In the genomic region with DNA sequence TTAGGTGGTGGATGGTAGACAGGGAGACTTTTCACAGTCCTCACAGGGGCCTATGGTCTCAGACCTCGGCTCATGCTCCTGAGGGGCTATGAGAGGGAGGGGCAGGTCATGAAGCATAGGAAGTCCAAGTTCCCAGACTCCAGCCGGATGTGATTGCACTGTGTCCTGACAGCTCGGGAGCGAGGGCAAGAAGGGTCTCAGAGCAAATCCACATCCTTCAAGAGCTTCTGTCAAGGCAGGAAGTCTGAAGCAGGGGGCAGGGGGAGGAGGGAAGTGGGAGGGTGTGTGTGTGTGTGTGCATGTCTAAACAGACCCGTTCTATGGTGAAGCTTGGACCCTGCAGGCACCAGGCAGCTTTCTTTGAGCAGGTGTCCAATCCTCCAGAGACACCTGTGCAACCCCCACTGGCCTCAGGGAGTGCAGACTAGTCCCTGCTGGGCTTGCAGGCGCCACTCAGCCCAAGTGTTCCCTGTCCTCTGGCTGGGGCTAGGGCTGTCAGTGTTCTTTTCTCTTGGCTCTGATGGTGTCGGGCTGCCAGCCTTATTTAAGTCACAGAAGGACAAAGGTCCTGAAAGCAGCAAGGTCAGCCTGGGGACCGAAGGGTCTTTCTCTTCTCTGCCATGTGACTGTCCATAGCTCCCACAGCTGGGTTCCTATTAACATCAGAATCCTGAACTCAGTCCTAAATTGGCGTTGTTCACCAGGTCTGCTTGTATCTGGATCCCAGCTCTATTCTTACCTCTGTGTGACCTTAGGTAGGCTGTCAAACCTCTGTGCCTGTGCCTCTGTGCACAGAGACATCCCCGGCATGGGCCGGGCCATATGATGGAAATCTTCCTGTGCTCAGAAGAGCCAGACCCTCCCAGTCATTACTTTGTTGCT, we compare ENCODE assay signal across 9 mouse cellular contexts. TPM values are rescaled to one million over a fixed set of nuclear protein-coding genes. Genes with fewer than 3 reads are reported as not detected.
A peak's percentile ranks its signal among the peaks of the same experiment; 100 is the strongest.
DNase-seq lines count a peak whose midpoint lies in the region; ATAC-seq and TF ChIP-seq lines count a peak whose summit lies in the region.
"Had no signal": no experiment of that assay in that cellular context is flagged by ENCODE, and none has a peak within 500 bp of the region (broad histone marks: within the 10 kb centered on the region; RNA-seq: fewer than 3 reads in every experiment).

No protein-coding gene starts in this region.

- WGBS in heart, embryonic 10.5 days = 60% methylated on average over 11 of the region's 11 CpGs
- 61% methylated on average over 11 of the region's 11 CpGs for WGBS in liver, postnatal 0 days (ENCODE audit: insufficient replicate concordance)
- WGBS in forebrain, embryonic 14.5 days = 83% methylated on average over 11 of the region's 11 CpGs

- H3K4me2 ChIP-seq in liver, postnatal 0 days (ENCODE audit: low read depth, low read length) = no peak overlapping the region
- H3K4me2 ChIP-seq in forebrain, embryonic 14.5 days (ENCODE audit: low read length) = no peak overlapping the region

- no peak overlapping the region for H3K9ac ChIP-seq in liver, postnatal 0 days (replicated peaks)
- H3K9ac ChIP-seq in forebrain, embryonic 14.5 days (ENCODE audit: low read length) = no peak overlapping the region

- ATAC-seq in liver, postnatal 0 days = peak; percentile 26; the same call in 1 of the 2 replicates
- no peak for ATAC-seq in forebrain, embryonic 14.5 days
- no peak for ATAC-seq in frontal cortex, adult (ENCODE audit: low TSS enrichment)

- no peaks in the 10 kb centered on the region for H3K9me3 ChIP-seq in heart, embryonic 10.5 days
- no peaks in the 10 kb centered on the region for H3K9me3 ChIP-seq in liver, postnatal 0 days (ENCODE audit: low read length)
- H3K9me3 ChIP-seq in forebrain, embryonic 14.5 days (replicated peaks; ENCODE audit: control insufficient read depth, low read length) = no peaks in the 10 kb centered on the region

- peak overlapping the region; percentile 86 for H3K27ac ChIP-seq in heart, embryonic 10.5 days
- peak overlapping the region; percentile 57; the same call in 1 of the 2 replicates for H3K27ac ChIP-seq in liver, postnatal 0 days (ENCODE audit: low read depth)
- H3K27ac ChIP-seq in forebrain, embryonic 14.5 days (ENCODE audit: low read depth, low read length) = no peak overlapping the region

- 0 out of 2 replicates have a peak overlapping the region, but pooled peaks have one; percentile 35 for H3K4me3 ChIP-seq in heart, embryonic 10.5 days
- no peak overlapping the region for H3K4me3 ChIP-seq in liver, postnatal 0 days (ENCODE audit: low read depth, low read length)
- no peak overlapping the region for H3K4me3 ChIP-seq in forebrain, embryonic 14.5 days (ENCODE audit: low read depth, low read length)

- TF ChIP-seq CTCF in liver, postnatal 0 days (IDR thresholded peaks at IDR 0.05; ENCODE audit: low read depth) = no peak

- intact Hi-C loops in heart, postnatal 36 days (cut with DNase I) = no loop called here
- intact Hi-C loops in left cerebral cortex, postnatal 14 days (cut with DNase I) = no loop called here

- no peaks in the 10 kb centered on the region for H3K27me3 ChIP-seq in heart, embryonic 10.5 days (ENCODE audit: insufficient read depth, poor library complexity, severe bottlenecking)
- H3K27me3 ChIP-seq in liver, postnatal 0 days (ENCODE audit: insufficient read depth, low read length) = no peaks in the 10 kb centered on the region
- no peaks in the 10 kb centered on the region for H3K27me3 ChIP-seq in forebrain, embryonic 14.5 days (replicated peaks; ENCODE audit: control insufficient read depth, insufficient read depth, low read length)
- H3K27me3 ChIP-seq: CH12.LX had no signal

- no peak for TF ChIP-seq EP300 in liver, postnatal 0 days (IDR thresholded peaks at IDR 0.05; ENCODE audit: low read depth)

- DNase-seq in heart, embryonic 10.5 days (ENCODE audit: low spot score) = no peak
- DNase-seq in heart, postnatal 36 days = no peak
- peak; percentile 56 for DNase-seq in ES-CJ7 (ENCODE audit: low read depth, low spot score)
- DNase-seq in kidney, adult 18-20 months = peak; percentile 38
- no peak for DNase-seq in liver, postnatal 0 days
- DNase-seq in forebrain, embryonic 14.5 days (ENCODE audit: low spot score) = no peak
- no peak for DNase-seq in left cerebral cortex, postnatal 14 days (ENCODE audit: low spot score in 2 of 2)

- H3K4me1 ChIP-seq in heart, embryonic 10.5 days = peaks cover 55% of the 10 kb centered on the region
- peaks cover 7% of the 10 kb centered on the region for H3K4me1 ChIP-seq in liver, postnatal 0 days (ENCODE audit: insufficient read depth)
- H3K4me1 ChIP-seq in forebrain, embryonic 14.5 days (ENCODE audit: control insufficient read depth, insufficient read depth, low read length) = no peaks in the 10 kb centered on the region

- H3K36me3 ChIP-seq in heart, embryonic 10.5 days = peaks cover 89% of the 10 kb centered on the region
- no peaks in the 10 kb centered on the region; the same call in 1 of the 2 replicates for H3K36me3 ChIP-seq in liver, postnatal 0 days (replicated peaks; ENCODE audit: insufficient read depth, low read length)
- H3K36me3 ChIP-seq in forebrain, embryonic 14.5 days (ENCODE audit: control insufficient read depth, insufficient read depth, low read length) = peaks cover 92% of the 10 kb centered on the region

RNA-seq across cellular contexts. Expression of a gene that starts 9.1 kb away (rescaled TPM):
- polyA plus RNA-seq in heart, embryonic 10.5 days (2016; fragmentation: Nextera tagmentation; extraction: Ambion mirVana) = 32.7 and 34.7 TPM in 2 replicates
- 10 to 100 TPM; 21.1 to 21.4 TPM for total RNA-seq in heart, postnatal 36 days (2021)
- 7.5 and 7.9 TPM in 2 replicates for polyA plus RNA-seq in liver, postnatal 0 days (2015; fragmentation: Nextera tagmentation; extraction: Ambion mirVana)
- 28.8 and 33.1 TPM in 2 replicates for polyA plus RNA-seq in forebrain, embryonic 14.5 days (2014; fragmentation: Nextera tagmentation; extraction: Ambion mirVana)
- 10 to 100 TPM; 25.4 to 28.8 TPM for total RNA-seq in left cerebral cortex, postnatal 14 days (2021)

RNA-seq across cellular contexts. Expression of a gene that starts 17.9 kb away (rescaled TPM):
- 0.31 and 0.62 TPM in 2 replicates for polyA plus RNA-seq in heart, embryonic 10.5 days (2016; fragmentation: Nextera tagmentation; extraction: Ambion mirVana)
- 1 to 10 TPM; 1.4 to 1.5 TPM for total RNA-seq in heart, postnatal 36 days (2021)
- polyA plus RNA-seq in liver, postnatal 0 days (2015; fragmentation: Nextera tagmentation; extraction: Ambion mirVana) = 2.1 and 2.2 TPM in 2 replicates
- polyA plus RNA-seq in forebrain, embryonic 14.5 days (2014; fragmentation: Nextera tagmentation; extraction: Ambion mirVana) = 0.22 and 1.1 TPM in 2 replicates
- total RNA-seq in left cerebral cortex, postnatal 14 days (2021) = 1 to 10 TPM; 2.4 to 2.8 TPM

RNA-seq across cellular contexts. Expression of a gene that starts 27.5 kb away (rescaled TPM):
- polyA plus RNA-seq in heart, embryonic 10.5 days (2016; fragmentation: Nextera tagmentation; extraction: Ambion mirVana) = 43.7 and 53.9 TPM in 2 replicates
- 100 to 1,000 TPM; 208 to 243 TPM for total RNA-seq in heart, postnatal 36 days (2021)
- polyA plus RNA-seq in liver, postnatal 0 days (2015; fragmentation: Nextera tagmentation; extraction: Ambion mirVana) = 1.9 TPM in 2 replicates
- polyA plus RNA-seq in forebrain, embryonic 14.5 days (2014; fragmentation: Nextera tagmentation; extraction: Ambion mirVana) = 56.0 and 63.6 TPM in 2 replicates
- 10 to 100 TPM; 60.7 to 64.2 TPM for total RNA-seq in left cerebral cortex, postnatal 14 days (2021)

RNA-seq across cellular contexts. Expression of a gene that starts 37.6 kb away (rescaled TPM):
- polyA plus RNA-seq in heart, embryonic 10.5 days (2016; fragmentation: Nextera tagmentation; extraction: Ambion mirVana) = 27.1 and 31.7 TPM in 2 replicates
- 1 to 10 TPM; 8.5 to 9.3 TPM for total RNA-seq in heart, postnatal 36 days (2021)
- polyA plus RNA-seq in liver, postnatal 0 days (2015; fragmentation: Nextera tagmentation; extraction: Ambion mirVana) = 5.0 and 5.5 TPM in 2 replicates
- polyA plus RNA-seq in forebrain, embryonic 14.5 days (2014; fragmentation: Nextera tagmentation; extraction: Ambion mirVana) = 15.7 and 27.1 TPM in 2 replicates
- 10 to 100 TPM; 66.3 to 68.0 TPM for total RNA-seq in left cerebral cortex, postnatal 14 days (2021)

RNA-seq across cellular contexts. Expression of a gene that starts 46.3 kb away (rescaled TPM):
- 94.7 and 113 TPM in 2 replicates for polyA plus RNA-seq in heart, embryonic 10.5 days (2016; fragmentation: Nextera tagmentation; extraction: Ambion mirVana)
- total RNA-seq in heart, postnatal 36 days (2021) = 10 to 100 TPM; 43.4 to 48.2 TPM
- 28.0 and 29.0 TPM in 2 replicates for polyA plus RNA-seq in liver, postnatal 0 days (2015; fragmentation: Nextera tagmentation; extraction: Ambion mirVana)
- polyA plus RNA-seq in forebrain, embryonic 14.5 days (2014; fragmentation: Nextera tagmentation; extraction: Ambion mirVana) = 149 and 152 TPM in 2 replicates
- 100 to 1,000 TPM; 172 to 175 TPM for total RNA-seq in left cerebral cortex, postnatal 14 days (2021)

Comparison
In these comparisons a context has a peak if more than half of its experiments do, and no peak if none do; other contexts are left out.
1. DNase-seq: peak in ES-CJ7 (single experiment) and kidney, adult 18-20 months (single experiment); none in heart, embryonic 10.5 days (single experiment), heart, postnatal 36 days (0 of 2), liver, postnatal 0 days (single experiment), forebrain, embryonic 14.5 days (single experiment) and left cerebral cortex, postnatal 14 days (0 of 2).
2. RNA of a gene that starts 27.5 kb away (polyA plus RNA-seq): 56.0 to 63.6 TPM in forebrain, embryonic 14.5 days and 43.7 to 53.9 TPM in heart, embryonic 10.5 days; 1.9 TPM in liver, postnatal 0 days; every median in the first group is over 10 times any median in the second.